Mouse (Mus musculus): Measurements from ENCODE around the gene Pknox2.

DNA sequence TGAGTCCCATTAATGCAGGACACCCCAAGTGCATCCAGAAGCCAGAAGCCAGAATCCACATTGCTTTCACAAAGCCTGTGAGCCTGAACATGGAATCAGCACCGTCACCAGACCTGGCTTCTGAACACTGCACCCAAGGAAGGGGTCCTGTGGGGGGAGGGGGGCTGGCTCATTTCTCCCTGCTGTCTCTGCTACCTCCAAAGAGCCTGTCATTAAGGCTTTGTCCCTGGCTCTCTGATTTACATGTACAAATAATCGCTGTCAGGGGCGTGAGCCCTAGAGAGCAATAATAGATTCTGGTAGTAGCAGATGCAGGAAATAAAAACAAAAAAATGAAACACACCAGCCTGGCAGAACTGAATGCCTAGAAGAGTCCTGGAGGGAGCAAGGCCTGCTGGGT is 121.3 kb downstream of the Pknox2 start:
- TF ChIP-seq HCFC1 (IDR thresholded peaks at IDR 0.05; ENCODE audit: borderline replicate concordance, insufficient read depth, low read length) (no peak), ZNF384 (IDR thresholded peaks at IDR 0.05; ENCODE audit: low read depth, low read length) (no peak), MAFK (IDR thresholded peaks at IDR 0.05; ENCODE audit: insufficient read depth, low read depth, low read length) (no peak), CHD2 (IDR thresholded peaks at IDR 0.05; ENCODE audit: low read depth, low read length) (no peak)

Measured in ES-E14 (cell line).